Mouse (Mus musculus): ENCODE measurements around the gene Atat1. TPM values are rescaled to one million over a fixed set of nuclear protein-coding genes. Genes with fewer than 3 reads are reported as not detected.

Gene Atat1
- polyA plus RNA-seq, 1 experiment, result 63.9 TPM

DNA sequence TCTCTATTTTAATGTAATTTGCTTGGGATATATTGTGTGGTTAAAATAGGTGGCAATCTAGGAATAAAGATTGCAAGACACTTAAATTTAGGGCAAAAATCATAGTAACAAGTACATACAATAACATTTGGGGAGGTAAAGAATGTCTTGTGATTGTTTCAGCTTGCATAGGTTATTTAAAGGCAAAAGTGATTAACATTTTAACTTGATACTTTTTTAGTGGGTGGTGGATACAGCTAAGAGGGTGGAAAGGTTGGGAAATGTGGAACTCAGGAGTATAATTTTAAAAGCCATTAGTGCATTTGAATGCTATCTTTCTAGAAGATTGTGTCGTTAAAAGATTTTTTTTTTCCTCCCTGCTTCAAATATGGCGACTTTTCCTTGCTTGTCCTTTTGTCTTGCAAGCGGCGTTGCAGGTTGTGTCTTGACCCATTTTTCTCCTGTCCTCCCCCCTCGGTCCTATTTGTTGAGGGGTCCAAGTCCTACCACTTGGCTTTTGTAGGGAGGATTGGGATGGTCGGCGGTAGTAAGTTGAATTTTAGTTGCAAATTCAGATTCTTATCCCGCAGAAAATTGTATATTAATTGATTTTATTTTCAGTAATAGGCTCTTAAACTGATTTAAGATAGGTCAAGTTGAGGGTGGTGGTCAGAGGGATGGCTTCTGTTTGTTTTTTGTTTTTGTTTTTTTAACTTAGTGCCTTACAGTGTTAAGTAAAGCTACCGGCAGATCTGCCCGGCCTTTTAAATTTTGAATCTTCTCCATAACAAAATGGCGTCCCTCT is 8.6 kb upstream of the Atat1 start:
- H3K27me3 ChIP-seq (ENCODE audit: control insufficient read depth, insufficient read depth, low read length), result no peaks in the 10 kb centered on the region
- no peak for TF ChIP-seq CTCF (IDR thresholded peaks at IDR 0.05; ENCODE audit: borderline replicate concordance, control insufficient read depth, extremely low read depth, insufficient read depth, low read length, poor library complexity)
- no peak for TF ChIP-seq POLR2A (IDR thresholded peaks at IDR 0.05; ENCODE audit: control insufficient read depth, extremely low read depth, insufficient read depth, low read length, poor library complexity)
- peak overlapping the region; percentile 97 for H3K27ac ChIP-seq (ENCODE audit: control insufficient read depth, insufficient read depth, low read length)
- DNase-seq, result peak; percentile 41
- H3K4me3 ChIP-seq (ENCODE audit: control insufficient read depth, insufficient read depth, low read length), result peak overlapping the region; percentile 58
- peaks cover 15% of the 10 kb centered on the region for H3K36me3 ChIP-seq (ENCODE audit: control insufficient read depth, insufficient read depth, low read length)
- peaks cover 9% of the 10 kb centered on the region for H3K4me1 ChIP-seq (replicated peaks; ENCODE audit: control insufficient read depth, insufficient read depth, low read length)
- WGBS, result 0% methylated on average over 11 of the region's 11 CpGs

DNA sequence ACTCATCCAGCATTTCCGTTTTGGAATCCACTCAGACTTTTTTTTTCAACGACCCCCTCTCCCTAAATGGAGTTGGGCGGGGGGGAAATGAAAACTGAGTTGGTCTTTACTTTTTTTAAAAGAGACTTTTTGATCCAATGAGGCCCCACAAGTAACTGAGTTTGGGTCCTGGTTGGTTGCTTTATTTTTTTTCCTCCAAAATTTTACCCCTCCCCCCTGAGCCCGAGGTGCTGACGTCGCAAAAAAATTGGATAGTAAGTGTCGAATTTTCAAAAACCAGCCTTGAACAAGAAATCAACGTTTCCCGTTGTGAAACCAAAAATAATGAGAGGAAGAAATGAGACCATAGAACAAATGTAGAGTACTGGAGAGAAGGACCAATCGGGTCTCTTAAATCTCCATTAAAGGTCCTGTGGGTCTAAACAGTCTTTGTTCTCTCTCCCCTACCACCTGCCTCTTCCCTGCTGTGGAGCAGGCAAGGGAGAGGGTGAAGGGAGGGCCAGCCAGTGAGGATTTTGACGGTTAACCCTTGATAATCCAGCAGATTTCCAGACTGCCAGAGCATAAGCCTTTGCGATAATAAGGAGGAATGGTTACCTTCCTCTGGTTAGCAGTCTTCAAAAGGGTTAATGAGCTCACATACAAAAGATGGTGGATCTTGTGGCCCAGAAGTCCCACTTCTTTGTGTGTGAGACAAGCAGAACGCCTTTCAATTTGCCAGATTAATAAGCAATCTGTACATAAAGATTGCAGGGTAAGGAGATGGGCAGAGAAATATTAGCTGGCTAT is 7.8 kb upstream of the Atat1 start:
- Histone ChIP-seq H3K36me3 (ENCODE audit: control insufficient read depth, insufficient read depth, low read length) (peaks cover 10% of the 10 kb centered on the region), H3K27me3 (ENCODE audit: control insufficient read depth, insufficient read depth, low read length) (no peaks in the 10 kb centered on the region), H3K4me1 (replicated peaks; ENCODE audit: control insufficient read depth, insufficient read depth, low read length) (peaks cover 9% of the 10 kb centered on the region), H3K27ac (ENCODE audit: control insufficient read depth, insufficient read depth, low read length) (peak overlapping the region; percentile 98), H3K4me3 (ENCODE audit: control insufficient read depth, insufficient read depth, low read length) (peak overlapping the region; percentile 65)
- no peak for TF ChIP-seq CTCF (IDR thresholded peaks at IDR 0.05; ENCODE audit: borderline replicate concordance, control insufficient read depth, extremely low read depth, insufficient read depth, low read length, poor library complexity)
- TF ChIP-seq POLR2A (IDR thresholded peaks at IDR 0.05; ENCODE audit: control insufficient read depth, extremely low read depth, insufficient read depth, low read length, poor library complexity), result no peak
- DNase-seq, result peak; percentile 40
- under 1% methylated on average over 13 of the region's 13 CpGs for WGBS

- Histone ChIP-seq H3K27ac (ENCODE audit: control insufficient read depth, insufficient read depth, low read length) (peak overlapping the region; percentile 98), H3K4me3 (ENCODE audit: control insufficient read depth, insufficient read depth, low read length) (peak overlapping the region; percentile 65), H3K4me1 (replicated peaks; ENCODE audit: control insufficient read depth, insufficient read depth, low read length) (peaks cover 9% of the 10 kb centered on the region), H3K36me3 (ENCODE audit: control insufficient read depth, insufficient read depth, low read length) (peaks cover 10% of the 10 kb centered on the region), H3K27me3 (ENCODE audit: control insufficient read depth, insufficient read depth, low read length) (no peaks in the 10 kb centered on the region)
- TF ChIP-seq POLR2A (IDR thresholded peaks at IDR 0.05; ENCODE audit: control insufficient read depth, extremely low read depth, insufficient read depth, low read length, poor library complexity), result no peak
- no peak for TF ChIP-seq CTCF (IDR thresholded peaks at IDR 0.05; ENCODE audit: borderline replicate concordance, control insufficient read depth, extremely low read depth, insufficient read depth, low read length, poor library complexity)
- WGBS, result under 1% methylated on average over 8 of the region's 8 CpGs
- DNase-seq, result no peak
Observed at GRCm38 (mm10) chr17:35917143-35917462, 7.2 kb upstream of the Atat1 start.

DNA sequence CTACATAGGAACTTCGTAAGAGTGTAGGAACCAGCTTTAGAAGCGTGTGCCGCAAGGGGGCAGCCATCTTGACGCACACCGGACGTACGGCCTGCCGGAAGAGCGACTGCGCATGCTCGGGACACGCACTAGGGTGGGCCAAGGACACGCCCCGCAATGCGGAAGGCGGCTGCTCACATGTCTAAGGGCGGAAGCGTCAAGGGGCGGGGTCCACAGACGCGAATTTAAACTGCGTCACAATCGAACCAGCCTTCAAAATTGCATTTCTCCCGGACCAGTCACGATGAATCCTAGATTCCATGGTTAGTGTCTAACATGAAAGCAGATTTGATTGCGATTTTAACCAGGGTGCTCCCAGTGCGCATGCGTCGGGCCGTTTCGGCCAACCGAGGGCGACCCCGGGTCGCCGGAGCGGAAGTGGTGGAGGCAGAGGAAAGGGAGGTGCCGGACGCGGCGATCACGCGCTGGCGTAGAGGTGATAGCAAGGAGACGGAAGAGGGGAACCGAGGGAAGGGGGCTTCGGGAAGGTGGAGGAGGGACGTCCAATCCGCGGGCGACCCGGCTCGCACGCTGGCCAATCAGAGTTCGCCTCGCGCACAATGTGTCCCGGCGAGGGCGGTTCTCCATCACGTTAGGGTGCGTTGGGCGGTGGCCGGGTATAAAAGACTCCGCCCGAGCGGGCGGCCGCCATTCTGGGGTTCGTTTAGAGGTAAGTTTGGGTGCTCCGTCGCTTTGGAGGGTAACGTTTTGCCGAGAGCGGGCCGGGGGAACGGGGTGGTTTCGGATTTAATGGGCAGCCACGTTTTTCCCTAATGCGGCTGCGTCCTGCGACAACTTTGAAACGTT is 6.6 kb upstream of the Atat1 start, which contains the start of the genes Mrps18b and Ppp1r10:
Gene Mrps18b, minus strand, starts transcription at position 93 of the 846 bp plus-strand sequence.
Gene Ppp1r10, plus strand, starts transcription at position 138 of the 846 bp plus-strand sequence.
- TF ChIP-seq CTCF (IDR thresholded peaks at IDR 0.05; ENCODE audit: borderline replicate concordance, control insufficient read depth, extremely low read depth, insufficient read depth, low read length, poor library complexity) (peak; percentile 71; the same call in 1 of the 2 replicates), POLR2A (IDR thresholded peaks at IDR 0.05; ENCODE audit: control insufficient read depth, extremely low read depth, insufficient read depth, low read length, poor library complexity) (peak; percentile 99)
- Histone ChIP-seq H3K4me1 (replicated peaks; ENCODE audit: control insufficient read depth, insufficient read depth, low read length) (peaks cover 9% of the 10 kb centered on the region), H3K4me3 (ENCODE audit: control insufficient read depth, insufficient read depth, low read length) (peak within 1 kb of the TSS; percentile 65), H3K27me3 (ENCODE audit: control insufficient read depth, insufficient read depth, low read length) (no peaks in the 10 kb centered on the region), H3K27ac (ENCODE audit: control insufficient read depth, insufficient read depth, low read length) (peak within 1 kb of the TSS; percentile 98), H3K36me3 (ENCODE audit: control insufficient read depth, insufficient read depth, low read length) (peaks cover 10% of the 10 kb centered on the region)
- under 1% methylated on average over 83 of the region's 83 CpGs for WGBS
- peak; percentile 99 for DNase-seq

DNA sequence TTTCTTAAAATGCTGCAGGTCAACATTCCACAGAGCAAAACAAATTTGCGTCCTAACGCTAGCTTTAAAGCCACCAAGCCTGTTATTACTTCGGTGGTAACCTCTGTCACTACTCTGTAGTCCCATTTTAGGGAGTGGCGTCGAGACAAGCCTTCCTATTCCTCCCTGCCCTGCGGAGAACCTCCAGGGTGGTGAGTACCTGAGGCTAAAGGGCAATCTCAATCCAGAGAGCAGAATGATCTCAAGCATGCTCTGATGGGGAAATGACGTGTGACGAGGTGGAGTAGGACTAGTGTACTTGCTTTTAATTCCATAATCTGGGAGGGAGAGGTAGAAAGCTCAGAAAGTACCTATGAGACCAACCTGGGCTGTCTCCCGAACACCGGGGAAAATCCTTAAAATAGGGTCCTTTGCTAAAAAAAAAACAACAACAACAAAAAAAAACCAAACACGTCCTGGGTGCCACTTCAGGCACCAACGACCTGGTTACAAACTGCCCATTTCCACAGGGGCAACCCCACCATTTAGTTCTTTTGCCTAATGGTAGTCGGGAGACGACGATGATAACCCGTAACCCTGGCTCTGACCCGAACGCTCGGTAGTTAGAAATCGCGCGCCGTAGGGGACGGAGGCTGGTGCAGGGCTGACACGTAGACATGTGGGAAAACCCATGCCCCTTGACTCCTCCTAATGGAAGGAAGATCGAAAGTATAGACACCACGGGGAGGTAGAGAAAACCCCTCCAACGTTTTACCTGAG is 5.8 kb upstream of the Atat1 start:
- Histone ChIP-seq H3K4me3 (ENCODE audit: control insufficient read depth, insufficient read depth, low read length) (peak overlapping the region; percentile 50), H3K4me1 (replicated peaks; ENCODE audit: control insufficient read depth, insufficient read depth, low read length) (peaks cover 10% of the 10 kb centered on the region), H3K27ac (ENCODE audit: control insufficient read depth, insufficient read depth, low read length) (peak overlapping the region; percentile 45; the same call in 1 of the 2 replicates), H3K27me3 (ENCODE audit: control insufficient read depth, insufficient read depth, low read length) (no peaks in the 10 kb centered on the region), H3K36me3 (ENCODE audit: control insufficient read depth, insufficient read depth, low read length) (peaks cover 10% of the 10 kb centered on the region)
- DNase-seq, result no peak
- WGBS, result 2% methylated on average over 28 of the region's 28 CpGs
- no peak for TF ChIP-seq POLR2A (IDR thresholded peaks at IDR 0.05; ENCODE audit: control insufficient read depth, extremely low read depth, insufficient read depth, low read length, poor library complexity)
- TF ChIP-seq CTCF (IDR thresholded peaks at IDR 0.05; ENCODE audit: borderline replicate concordance, control insufficient read depth, extremely low read depth, insufficient read depth, low read length, poor library complexity), result no peak

Measured in thymus, adult 2 months (tissue).